Mouse (Mus musculus) ovary, postnatal 36 days (tissue): ENCODE results near the gene Saa1.
"Not testable (repeated sequence)": the region's sequence is repeated elsewhere in the genome, so short reads cannot be mapped to it uniquely, and the experiment has no call there.

Experiments
- DNase-seq: peaks from one replicate; pipeline ENCODE4 v3.0.0; 2022; ENCODE audit warnings: low spot score, mixed read lengths

The Saa1 gene

DNA sequence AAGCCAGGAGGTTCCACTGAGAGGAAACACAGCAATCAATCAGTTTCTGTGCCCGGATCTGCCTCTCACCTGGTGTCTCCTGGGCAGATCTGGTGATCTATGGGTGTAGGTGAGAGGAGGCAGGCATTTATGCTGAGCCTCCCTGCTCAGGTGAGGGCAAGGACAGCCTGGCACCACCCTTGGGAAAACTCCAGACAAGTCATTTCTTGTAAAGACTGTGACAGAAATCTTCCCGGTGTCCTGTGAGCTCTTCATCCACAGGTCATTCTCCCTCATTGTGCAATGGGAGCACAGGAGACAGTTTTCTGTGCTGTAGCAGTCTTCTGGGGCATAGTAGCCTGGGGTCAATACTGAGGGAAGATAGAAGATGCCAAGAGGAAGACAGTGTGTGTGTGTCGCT lies at the start of gene Saa1:
Gene Saa1 (minus strand): TSS at position 101 of the 400 bp plus-strand sequence.
- not testable (repeated sequence) for DNase-seq

DNA sequence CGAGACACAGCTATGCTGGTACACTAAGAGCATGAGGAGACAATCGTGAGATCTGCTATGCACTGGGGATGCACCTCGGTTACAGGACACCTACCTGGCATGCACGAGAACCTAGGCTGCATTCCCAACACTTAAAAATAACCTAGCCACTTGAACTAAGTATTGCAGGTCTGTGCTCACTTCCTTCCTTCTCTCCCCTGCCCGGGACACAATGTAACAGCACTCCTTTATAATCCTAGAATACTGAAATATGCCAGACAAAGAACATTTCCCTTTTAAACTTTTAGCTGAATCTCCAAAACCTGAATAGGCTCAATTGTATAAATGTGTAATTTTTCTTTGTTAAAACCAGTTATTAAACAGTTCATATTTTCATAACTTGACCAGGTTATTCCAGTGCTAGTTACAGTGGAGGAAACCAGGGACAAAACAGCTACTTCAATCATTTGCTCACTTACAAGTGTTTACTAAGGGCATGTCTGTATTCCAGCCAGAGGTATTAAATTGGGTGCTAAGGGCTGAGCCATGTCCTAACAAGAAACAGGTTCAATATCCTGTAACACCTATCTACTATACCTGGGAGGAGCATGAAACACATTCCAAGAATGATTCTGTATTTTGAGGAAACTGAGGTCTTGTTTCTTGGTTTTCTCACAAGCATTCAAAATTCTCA lies 46.5 kb upstream of the Saa1 start:
- no peak for DNase-seq

DNA sequence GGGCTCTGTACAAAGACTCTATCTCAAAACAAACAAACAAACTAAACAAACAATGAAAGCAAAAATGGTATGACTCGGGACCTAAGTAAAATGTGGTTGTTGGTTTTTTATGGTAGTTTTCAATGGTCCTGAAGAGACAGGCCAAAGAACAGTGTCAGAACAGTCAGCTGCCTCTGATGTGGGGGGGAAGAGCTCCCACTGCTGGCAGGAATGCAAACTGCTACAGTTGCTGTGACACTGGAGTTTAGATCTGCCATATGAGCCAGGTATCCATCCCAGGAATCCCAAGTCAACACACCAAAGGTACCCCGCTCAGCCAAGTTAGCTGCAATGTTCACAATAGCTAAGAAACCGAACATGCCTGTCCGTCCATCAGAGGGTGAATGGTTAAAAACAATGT lies 27.9 kb upstream of the Saa1 start:
- DNase-seq, result peak; percentile 34

DNA sequence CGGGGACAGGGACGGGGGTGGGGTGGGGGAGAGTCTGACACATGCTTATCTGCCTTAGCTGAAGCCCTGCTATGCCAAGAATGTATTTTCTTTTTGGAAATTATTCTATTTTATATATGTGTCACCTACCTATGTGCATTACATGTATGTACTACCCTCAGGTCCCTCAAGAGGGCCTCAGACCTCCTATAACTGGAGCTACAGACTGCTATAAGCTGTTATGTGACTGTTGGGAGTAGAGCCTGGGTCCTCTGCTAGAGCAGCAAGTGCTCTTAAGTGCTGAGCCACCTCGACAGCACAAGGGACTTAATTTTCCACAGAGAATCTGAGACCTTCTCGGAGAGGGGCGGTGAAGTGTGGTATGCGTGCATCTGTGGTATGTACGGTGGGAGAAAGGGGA lies 25.7 kb upstream of the Saa1 start:
- no peak for DNase-seq

- DNase-seq, result no peak
Measured at GRCm38 (mm10) chr7:46767371-46767770, 24.6 kb upstream of the Saa1 start.

DNA sequence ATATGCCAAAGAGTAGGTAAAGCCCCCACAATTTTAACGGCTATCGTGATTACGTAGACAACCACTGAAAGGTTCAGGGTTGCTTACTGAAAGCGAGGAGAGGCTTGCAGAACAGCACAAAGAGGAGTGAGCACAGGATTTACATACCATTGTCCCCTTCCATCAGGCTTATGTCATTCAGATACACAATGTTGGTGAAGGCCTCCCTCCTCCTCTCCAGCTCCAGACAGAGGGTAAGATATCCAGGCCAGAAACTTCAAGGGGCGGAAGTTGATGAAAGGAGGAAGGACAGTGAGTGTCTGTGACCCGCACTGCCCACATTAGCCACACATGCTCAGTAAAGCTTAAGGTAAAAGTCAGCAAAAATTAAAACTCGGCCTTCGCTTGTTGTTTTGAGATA lies 21.9 kb upstream of the Saa1 start:
- DNase-seq, result no peak

GRCm38 (mm10) chr7:46762601-46763000 lies 19.8 kb upstream of the Saa1 start:
- no peak for DNase-seq

- DNase-seq, result no peak
Measured at GRCm38 (mm10) chr7:46761049-46761795, 18.4 kb upstream of the Saa1 start.

- no peak for DNase-seq
Measured at GRCm38 (mm10) chr7:46751490-46751889, 8.7 kb upstream of the Saa1 start, which contains the start of gene Saa2. TSS of gene Saa2 (plus strand) at chr7:46751790.

DNA sequence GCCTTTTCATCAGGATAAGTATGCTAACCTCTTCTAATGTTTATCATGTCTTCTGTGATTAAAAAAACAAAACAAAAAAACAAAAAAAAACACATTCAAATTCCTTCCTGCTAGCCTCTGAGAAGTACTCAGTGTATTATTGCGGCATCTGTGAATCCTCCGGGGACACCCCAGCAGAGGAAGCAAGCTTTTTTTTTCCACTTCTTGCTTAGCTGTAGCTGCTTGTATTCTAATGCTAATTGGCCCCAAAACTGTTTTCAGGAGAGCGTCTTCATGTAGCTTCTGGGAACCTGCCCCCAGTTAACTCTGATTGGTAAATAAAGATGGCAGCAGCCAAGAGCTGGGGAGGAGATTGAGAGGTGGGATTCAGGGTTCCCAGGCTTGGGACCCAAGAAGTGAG lies 5.7 kb upstream of the Saa1 start:
- no peak for DNase-seq

GRCm38 (mm10) chr7:46746381-46746780 lies 3.6 kb upstream of the Saa1 start:
- DNase-seq, result no peak

GRCm38 (mm10) chr7:46745816-46746215 lies 3.0 kb upstream of the Saa1 start:
- peak; percentile 9 for DNase-seq

DNA sequence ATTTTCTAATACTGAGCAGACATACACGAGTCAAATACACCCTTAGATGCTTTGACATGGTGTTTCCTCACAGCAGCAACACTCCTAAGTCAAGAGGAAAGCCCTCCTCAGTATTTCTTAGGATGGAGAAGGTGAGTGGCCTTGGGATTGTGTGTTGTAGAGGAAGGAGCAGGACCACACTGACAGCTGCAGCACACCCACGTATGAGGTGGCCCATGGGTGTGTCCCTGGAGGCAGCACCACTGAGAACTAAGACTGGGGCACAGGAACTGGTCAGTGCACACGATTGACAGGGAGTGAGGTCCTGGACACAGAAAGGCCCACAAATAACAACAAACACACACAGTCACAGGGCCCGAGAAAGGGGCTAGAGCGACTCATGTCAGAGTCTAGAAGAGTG lies 2.7 kb downstream of the Saa1 start:
- not testable (repeated sequence) for DNase-seq

GRCm38 (mm10) chr7:46738561-46739460 lies 4.0 kb downstream of the Saa1 start:
- no peak for DNase-seq

DNA sequence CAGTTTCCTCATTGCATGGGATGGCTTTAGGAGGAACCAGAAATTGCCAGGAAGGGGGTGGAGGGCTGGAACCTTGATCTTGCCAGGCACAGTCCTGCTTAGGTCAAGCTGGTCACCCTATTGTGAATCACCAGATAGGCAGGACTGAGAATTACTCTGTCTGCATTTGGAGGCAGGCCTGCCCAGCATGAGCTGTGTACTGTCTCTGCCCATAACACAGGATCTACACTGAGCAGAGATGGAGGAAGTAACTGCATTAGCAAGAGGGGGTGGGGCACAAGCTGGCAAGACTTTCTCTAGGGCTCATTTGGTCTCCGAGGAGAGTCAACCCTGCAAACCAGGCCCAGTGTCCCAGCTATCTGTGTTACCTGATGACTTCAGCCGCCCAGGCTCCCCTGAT lies 7.8 kb downstream of the Saa1 start:
- DNase-seq, result no peak

GRCm38 (mm10) chr7:46732458-46732857 lies 10.3 kb downstream of the Saa1 start, which contains the start of gene Saa4:
TSS of gene Saa4 (minus strand) at chr7:46732603.
- DNase-seq, result no peak

DNA sequence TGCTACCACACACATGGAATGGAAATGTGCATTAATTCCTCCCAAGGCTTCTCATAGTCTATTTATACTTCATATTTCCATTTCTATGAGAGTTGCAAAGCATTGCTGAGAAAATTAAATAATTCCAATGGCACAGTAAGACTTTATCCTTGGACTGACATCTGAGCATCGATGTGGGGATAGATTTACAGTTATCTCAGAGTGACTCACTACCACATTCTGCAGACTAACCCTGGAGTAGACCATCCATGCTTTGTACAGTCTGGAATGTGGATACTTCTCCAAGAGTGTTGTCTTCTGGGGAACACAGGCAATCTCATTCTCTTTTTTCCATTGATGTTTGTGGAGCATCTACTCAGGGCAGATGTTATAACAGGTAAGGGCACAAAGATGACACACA lies 15.2 kb downstream of the Saa1 start:
- no peak for DNase-seq

GRCm38 (mm10) chr7:46724396-46724795 lies 18.4 kb downstream of the Saa1 start:
- DNase-seq, result no peak

- DNase-seq, result no peak
Measured at GRCm38 (mm10) chr7:46723849-46724248, 18.9 kb downstream of the Saa1 start.

DNA sequence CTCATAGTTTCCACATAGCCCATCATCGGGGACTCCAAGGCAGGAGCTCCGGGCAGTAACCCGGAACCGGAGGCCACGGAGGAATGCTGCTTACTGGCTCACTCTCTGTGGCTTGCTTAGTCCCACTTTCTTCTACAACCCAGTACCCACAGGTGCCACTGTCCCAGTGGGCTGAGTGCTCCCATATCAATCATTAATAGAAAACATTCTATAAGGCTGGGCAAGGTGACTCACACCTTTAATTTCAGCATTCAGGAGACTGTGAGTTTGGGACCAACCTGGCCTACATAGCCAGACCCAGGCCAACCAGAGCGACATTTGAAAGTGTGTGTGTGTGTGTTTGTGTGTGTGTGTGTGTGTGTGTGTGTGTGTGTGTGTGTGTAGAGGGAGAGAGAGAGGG lies 19.4 kb downstream of the Saa1 start:
- no peak for DNase-seq

DNA sequence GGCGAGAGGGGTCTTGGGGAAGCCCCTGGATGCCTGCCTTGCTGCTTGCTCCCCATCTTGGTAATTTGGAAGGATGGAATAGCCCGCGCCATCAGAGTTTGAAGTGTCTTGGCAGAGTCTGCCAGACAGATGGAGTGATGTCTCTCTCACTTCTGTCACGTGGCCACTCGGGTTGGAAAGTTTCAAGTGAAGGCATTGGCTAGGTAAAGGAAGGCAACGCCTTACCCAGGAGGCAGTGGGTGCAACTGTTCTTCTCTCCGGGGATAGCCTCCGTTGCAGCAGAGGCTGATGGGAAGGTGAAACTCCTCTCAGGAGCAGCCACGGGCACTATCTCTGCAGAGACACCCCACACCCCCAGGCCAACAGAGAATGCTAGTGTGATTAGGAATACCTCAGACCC lies 22.3 kb downstream of the Saa1 start:
- DNase-seq, result no peak

DNA sequence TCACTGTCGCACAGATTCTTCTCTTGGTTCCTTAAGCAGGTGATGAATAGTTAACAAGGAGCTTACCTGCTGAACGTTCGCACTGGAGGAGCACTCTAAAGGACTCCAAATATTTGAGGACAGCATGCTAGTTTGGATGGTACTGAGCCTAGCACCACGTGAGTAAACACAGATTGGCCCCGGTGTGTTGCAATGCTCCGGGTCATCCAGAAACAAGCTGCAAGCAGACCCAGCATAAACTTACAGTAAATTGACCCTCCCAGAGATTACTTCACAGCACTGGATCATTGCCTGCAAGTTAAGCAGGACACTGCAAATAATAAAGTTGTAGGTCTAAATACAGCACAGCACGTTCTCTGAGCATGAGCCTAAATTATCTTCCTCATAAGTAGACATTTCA lies 23.3 kb downstream of the Saa1 start:
- no peak for DNase-seq
